Mouse (Mus musculus) brain, adult 10 weeks (tissue): ENCODE results near the gene Hacd2. TPM values are rescaled to one million over a fixed set of nuclear protein-coding genes. Genes with fewer than 3 reads are reported as not detected.

Experiments
- polyA plus RNA-seq: library from polyadenylated mRNA; stranded (reverse); fragments of 350-450 nt; fragmentation: Illumina TruSeq; extraction: RNeasy Lipid Tissue Mini Kit (QIAGEN cat#74804); gene quantifications from one replicate; pipeline ENCODE4 v1.2.3, GENCODE M21; 2015; ENCODE audit warnings: low read depth, low replicate concordance

Gene Hacd2
- polyA plus RNA-seq: 35.3 TPM

GRCm38 (mm10) chr16:35022242-35023137 lies at the start of gene Hacd2:
Gene Hacd2, plus strand, starts transcription at chr16:35022428.

GRCm38 (mm10) chr16:35154641-35155390 lies 132.6 kb downstream of the Hacd2 start, which contains the start of gene Adcy5:
Gene Adcy5, plus strand, starts transcription at chr16:35154877.

Other genes starting within 250 kb of the Hacd2 start
- gene Adcy5, start 132.4 kb downstream of the Hacd2 start, polyA plus RNA-seq: 83.6 TPM